Mouse (Mus musculus) gastrocnemius, adult 2 months (tissue): ENCODE measurements at regions not wholly inside any gene's neighbourhood (a gene's known extent, or its start where the extent isn't known, plus 50 kb on each side); places are given as distances from the start of the nearest gene placed in this dataset.
A peak's percentile ranks its signal among the peaks of the same experiment; 100 is the strongest.
"Not testable (repeated sequence)": the region's sequence is repeated elsewhere in the genome, so short reads cannot be mapped to it uniquely, and the experiment has no call there.

Source experiments
- DNase-seq: peaks from one replicate; pipeline ENCODE4 v3.0.0; 2022
- H3K27ac ChIP-seq: fragments of 200-600 bp; 2 replicates; pipeline ENCODE4 v1.8.1; 2022; ENCODE audit warnings: mild to moderate bottlenecking
- H3K4me3 ChIP-seq: fragments of 200-600 bp; 2 replicates; pipeline ENCODE4 v1.8.1; 2022; ENCODE audit warnings: mild to moderate bottlenecking, moderate library complexity
- CTCF ChIP-seq: fragments of 200-600 bp; IDR thresholded peaks from 2 replicates; pipeline ENCODE4 v1.8.1; 2022; ENCODE audit warnings: antibody characterized with exemption, mild to moderate bottlenecking, moderate library complexity
- intact Hi-C: fragments of 180-260 bp; cut with DNase I; formaldehyde crosslinking; loops from one replicate; pipeline ENCODE4 v1.15.1; 2025

DNA sequence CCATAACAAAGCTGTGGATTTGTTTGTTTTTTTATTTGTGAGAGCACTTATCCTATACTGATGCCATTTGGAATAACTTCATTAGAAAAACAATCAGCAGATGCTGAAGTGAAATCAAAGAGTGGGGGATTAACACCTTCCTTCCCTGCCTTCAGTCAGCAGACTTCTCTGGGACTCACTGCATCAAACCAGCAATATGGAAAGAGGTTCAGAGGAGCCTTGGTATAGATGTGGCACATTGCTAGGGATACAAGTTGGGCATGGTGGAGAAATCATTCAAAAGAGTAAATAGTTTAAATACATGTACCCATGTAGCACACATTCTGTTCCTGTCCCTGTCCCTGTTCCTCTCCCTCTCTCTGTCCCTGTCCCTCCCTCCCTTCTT, 364.0 kb upstream of the Rgs18 start:
- TF ChIP-seq CTCF, result no peak
- DNase-seq, result no peak
- intact Hi-C loops, result no loop called here
- H3K4me3 ChIP-seq, result no peak overlapping the region
- H3K27ac ChIP-seq, result no peak overlapping the region

DNA sequence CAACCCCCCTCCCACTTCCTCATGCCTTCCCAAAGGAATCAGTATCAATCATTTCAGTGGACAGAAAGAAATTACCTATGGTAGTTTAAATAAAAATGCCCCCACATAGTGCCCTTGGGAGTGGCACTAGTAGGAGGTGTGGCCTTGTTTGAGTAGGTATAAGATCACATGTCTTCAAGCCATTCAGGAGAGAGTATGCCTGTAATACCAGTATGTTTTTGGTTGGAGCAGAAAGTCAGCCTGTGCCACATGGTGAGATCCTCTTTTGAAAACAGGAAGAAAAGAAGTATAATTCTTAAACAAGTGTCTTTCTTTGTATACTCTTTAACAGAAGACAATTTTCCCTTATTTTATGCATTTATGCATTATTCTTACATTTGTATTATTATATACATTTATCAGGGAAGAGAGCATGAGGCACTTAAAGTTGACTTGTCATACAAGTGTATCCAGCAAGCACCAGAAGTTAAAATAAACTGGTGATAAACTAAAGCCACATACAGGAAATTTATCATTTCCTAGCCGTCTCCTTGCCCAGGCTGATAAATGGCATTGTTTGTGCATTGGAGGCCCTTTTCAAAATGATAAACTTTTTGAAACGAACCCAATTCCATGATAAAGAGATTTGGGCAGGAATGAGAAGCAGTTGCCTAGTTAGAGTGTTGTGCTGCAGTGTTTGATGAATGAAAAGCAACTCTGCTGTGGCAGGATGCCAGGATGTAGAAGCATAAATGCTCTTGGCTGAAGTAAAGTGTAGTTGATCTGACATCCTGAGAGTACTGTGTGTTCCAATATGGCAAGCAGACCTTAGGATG, 363.4 kb upstream of the Rgs18 start:
- no peak for TF ChIP-seq CTCF
- intact Hi-C loops, result no loop called here
- no peak for DNase-seq

DNA sequence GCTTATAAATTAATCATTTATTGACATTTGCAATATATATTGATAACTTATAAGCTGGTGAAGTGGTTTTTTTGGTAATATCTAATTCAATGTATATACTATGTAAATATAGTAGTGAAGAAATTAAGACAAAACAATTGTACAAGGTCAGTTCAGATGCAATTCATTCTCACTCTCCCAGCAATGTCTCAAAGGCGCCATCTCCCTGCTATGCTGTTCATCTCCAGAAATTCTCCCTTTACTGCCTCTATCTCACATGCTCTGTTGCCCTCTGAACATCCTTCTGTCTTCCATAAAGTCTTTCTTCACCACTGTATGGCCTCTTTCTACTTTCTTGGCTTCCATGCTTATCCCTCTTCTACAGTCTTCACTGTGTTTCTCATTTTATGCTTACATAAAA, 355.8 kb upstream of the Rgs18 start:
- intact Hi-C loops, result no loop called here
- H3K27ac ChIP-seq, result no peak overlapping the region
- TF ChIP-seq CTCF, result peak; percentile 20; the same call in 1 of the 2 replicates
- no peak for DNase-seq
- H3K4me3 ChIP-seq, result no peak overlapping the region

More for the DNA sequence above, 363.4 kb upstream of the Rgs18 start:
- H3K27ac ChIP-seq, result no peak overlapping the region
- H3K4me3 ChIP-seq, result no peak overlapping the region

DNA sequence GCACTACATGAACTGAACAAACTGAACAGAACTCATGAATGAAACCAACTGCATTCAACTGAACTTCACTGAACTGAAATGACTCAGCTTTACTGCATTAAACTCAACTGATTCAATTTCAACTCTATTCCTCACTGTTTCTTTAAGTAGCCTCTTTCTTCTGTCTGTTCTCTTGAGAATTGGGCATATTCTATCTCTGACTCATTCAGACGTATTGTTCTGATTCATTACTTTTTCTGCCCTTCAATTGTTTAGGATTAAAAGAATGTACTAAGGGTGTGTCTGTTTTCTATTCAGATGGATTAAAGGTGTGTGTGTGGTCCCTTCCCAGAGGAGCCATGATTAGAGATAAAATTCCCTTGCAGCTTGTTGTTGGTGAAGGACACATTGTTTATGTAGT, 337.9 kb upstream of the Rgs18 start:
- DNase-seq, result no peak
- H3K4me3 ChIP-seq, result no peak overlapping the region
- no peak overlapping the region for H3K27ac ChIP-seq
- intact Hi-C loops, result no loop called here
- TF ChIP-seq CTCF, result no peak

- DNase-seq, H3K27ac ChIP-seq, intact Hi-C loops, H3K4me3 ChIP-seq: not testable (repeated sequence)
Observed at GRCm38 (mm10) chr1:145106771-145107170, 331.5 kb upstream of the Rgs18 start.

- Histone ChIP-seq H3K4me3 (no peak overlapping the region), H3K27ac (no peak overlapping the region)
- no peak for DNase-seq
- TF ChIP-seq CTCF, result no peak
- intact Hi-C loops, result no loop called here
Observed at GRCm38 (mm10) chr1:145065255-145065854, 290.1 kb upstream of the Rgs18 start.

DNA sequence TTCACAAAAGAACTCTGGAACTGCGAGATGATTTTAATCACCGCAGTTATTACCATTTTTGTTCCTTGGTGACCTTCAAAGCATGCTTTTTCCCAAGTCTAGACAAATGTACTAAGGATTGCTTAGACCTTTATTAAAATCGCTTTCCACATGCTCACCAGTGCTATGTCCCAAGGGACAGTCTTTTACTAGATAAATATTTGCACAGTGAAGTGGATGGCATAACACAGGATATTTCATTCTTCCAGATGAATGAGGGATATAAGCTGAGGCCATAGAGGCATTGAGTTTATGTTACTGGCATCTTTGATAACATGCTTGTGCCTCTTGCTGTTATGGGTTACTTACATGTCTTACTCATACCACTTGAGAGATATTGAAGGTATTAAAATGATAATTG, 289.1 kb upstream of the Rgs18 start:
- TF ChIP-seq CTCF, result no peak
- Histone ChIP-seq H3K4me3 (no peak overlapping the region), H3K27ac (no peak overlapping the region)
- intact Hi-C loops, result no loop called here
- no peak for DNase-seq

- intact Hi-C loops, result no loop called here
- no peak for DNase-seq
- Histone ChIP-seq H3K27ac (no peak overlapping the region), H3K4me3 (no peak overlapping the region)
- TF ChIP-seq CTCF, result no peak
Observed at GRCm38 (mm10) chr1:145015623-145016022, 240.4 kb upstream of the Rgs18 start.

- H3K4me3 ChIP-seq, result no peak overlapping the region
- no peak for TF ChIP-seq CTCF
- no peak for DNase-seq
- intact Hi-C loops, result no loop called here
- H3K27ac ChIP-seq, result no peak overlapping the region
Observed at GRCm38 (mm10) chr1:145010833-145011232, 235.6 kb upstream of the Rgs18 start.

DNA sequence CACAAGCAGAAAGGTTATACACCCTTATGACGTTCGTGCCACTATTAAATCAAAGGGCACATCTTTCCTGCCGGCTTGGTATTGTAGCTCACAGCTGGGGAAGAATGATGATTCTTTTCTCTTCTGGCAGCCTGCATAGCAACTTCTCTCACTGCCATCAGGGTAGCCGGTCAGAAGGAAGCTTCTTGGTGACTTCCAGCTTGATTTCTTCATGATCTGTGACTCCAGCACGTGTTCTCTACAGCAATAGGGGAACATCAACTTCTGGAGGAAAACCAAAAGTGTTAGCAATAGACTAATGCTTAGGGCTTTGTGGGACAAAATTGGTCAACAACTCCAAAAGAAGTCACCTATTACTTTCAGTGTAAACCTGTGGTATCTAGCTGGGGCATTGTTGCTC, 202.9 kb upstream of the Rgs18 start:
- no peak for TF ChIP-seq CTCF
- H3K27ac ChIP-seq, result no peak overlapping the region
- intact Hi-C loops, result no loop called here
- no peak for DNase-seq
- no peak overlapping the region for H3K4me3 ChIP-seq

DNA sequence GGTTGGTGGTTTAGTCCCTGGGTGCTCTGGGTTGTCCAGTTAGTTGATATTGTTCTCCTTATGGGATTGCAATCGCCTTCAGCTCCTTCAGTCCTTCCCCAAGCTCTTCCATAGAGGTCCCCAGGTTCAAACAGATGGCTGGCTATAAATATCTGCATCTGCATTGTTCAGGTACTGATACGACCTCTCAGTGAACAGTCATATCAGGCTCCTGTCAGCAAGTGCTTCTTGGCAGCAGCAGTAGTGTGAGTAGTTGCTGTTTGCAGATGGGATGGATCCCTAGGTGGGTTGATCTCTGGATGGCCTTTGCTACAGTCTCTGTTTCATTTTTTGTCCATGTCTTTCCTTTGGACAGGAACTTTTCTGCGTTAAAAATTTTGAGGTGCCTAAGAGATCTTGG, 190.5 kb upstream of the Rgs18 start:
- intact Hi-C loops, result no loop called here
- Histone ChIP-seq H3K27ac (no peak overlapping the region), H3K4me3 (no peak overlapping the region)
- no peak for TF ChIP-seq CTCF
- DNase-seq, result no peak

GRCm38 (mm10) chr1:144939006-144939405, 163.8 kb upstream of the Rgs18 start:
- no peak for TF ChIP-seq CTCF
- no peak for DNase-seq
- intact Hi-C loops, result no loop called here
- Histone ChIP-seq H3K27ac (no peak overlapping the region), H3K4me3 (no peak overlapping the region)

DNA sequence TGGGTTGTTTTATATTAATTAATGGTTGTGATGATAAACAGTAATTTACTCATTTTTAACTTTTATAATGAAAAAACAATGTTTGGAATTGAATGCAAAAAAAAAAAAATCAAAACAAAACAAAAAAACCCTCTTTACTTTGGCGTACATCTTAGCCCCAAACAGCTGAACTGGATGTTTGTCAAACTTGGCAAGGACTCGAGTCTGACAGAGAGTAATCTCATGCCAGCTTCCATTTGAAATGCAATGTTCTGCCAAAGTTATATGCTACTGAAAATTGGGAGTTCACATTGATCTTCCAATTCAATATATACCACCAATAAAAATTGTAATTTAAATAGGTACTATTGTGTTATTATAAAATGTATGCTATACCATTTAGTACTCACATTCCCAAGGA, 150.9 kb upstream of the Rgs18 start:
- DNase-seq, result no peak
- no peak overlapping the region for H3K4me3 ChIP-seq
- H3K27ac ChIP-seq, result no peak overlapping the region
- intact Hi-C loops, result no loop called here
- TF ChIP-seq CTCF, result no peak

GRCm38 (mm10) chr1:144916568-144916967, 141.3 kb upstream of the Rgs18 start:
- intact Hi-C loops, result no loop called here
- Histone ChIP-seq H3K4me3 (no peak overlapping the region), H3K27ac (no peak overlapping the region)
- TF ChIP-seq CTCF, result no peak
- no peak for DNase-seq
